Mouse (Mus musculus): ENCODE data around the gene Rab10. TPM values are rescaled to one million over a fixed set of nuclear protein-coding genes. Genes with fewer than 3 reads are reported as not detected.
A peak's percentile ranks its signal among the peaks of the same experiment; 100 is the strongest.

Rab10 gene
- polyA plus RNA-seq, 1 experiment = 18.2 TPM

GRCm38 (mm10) chr12:3235646-3236161 lies 74.1 kb downstream of the Rab10 start:
- Histone ChIP-seq H3K36me3 (ENCODE audit: control insufficient read depth, insufficient read depth, low read length) (peaks cover 13% of the 10 kb centered on the region), H3K27ac (ENCODE audit: insufficient read depth, low read length) (peak overlapping the region; percentile 60), H3K27me3 (ENCODE audit: control insufficient read depth, insufficient read depth, low read length) (no peaks in the 10 kb centered on the region), H3K4me3 (ENCODE audit: extremely low read depth, insufficient read depth, insufficient read length) (peak overlapping the region; percentile 61), H3K4me1 (ENCODE audit: control insufficient read depth, insufficient read depth, insufficient read length) (no peaks in the 10 kb centered on the region)
- peak; percentile 60; the same call in 1 of the 2 replicates for TF ChIP-seq CTCF (IDR thresholded peaks at IDR 0.05; ENCODE audit: extremely low read depth, insufficient read depth, insufficient read length, insufficient replicate concordance)
- TF ChIP-seq POLR2A (IDR thresholded peaks at IDR 0.05; ENCODE audit: low read depth, low read length) = no peak
- peak; percentile 92 for DNase-seq (ENCODE audit: low read depth in 1 of 2, low spot score in 2 of 2)
- 12% methylated on average over 39 of the region's 39 CpGs for WGBS

- TF ChIP-seq CTCF (IDR thresholded peaks at IDR 0.05; ENCODE audit: extremely low read depth, insufficient read depth, insufficient read length, insufficient replicate concordance) (no peak), POLR2A (IDR thresholded peaks at IDR 0.05; ENCODE audit: low read depth, low read length) (peak; percentile 76)
- peak; percentile 86 to 98 for DNase-seq (ENCODE audit: low read depth in 1 of 2, low spot score in 2 of 2)
- no peak overlapping the region for H3K27ac ChIP-seq (ENCODE audit: insufficient read depth, low read length)
- H3K4me1 ChIP-seq (ENCODE audit: control insufficient read depth, insufficient read depth, insufficient read length) = no peaks in the 10 kb centered on the region
- peak overlapping the region; percentile 61 for H3K4me3 ChIP-seq (ENCODE audit: extremely low read depth, insufficient read depth, insufficient read length)
- H3K36me3 ChIP-seq (ENCODE audit: control insufficient read depth, insufficient read depth, low read length) = peaks cover 13% of the 10 kb centered on the region
- H3K27me3 ChIP-seq (ENCODE audit: control insufficient read depth, insufficient read depth, low read length) = no peaks in the 10 kb centered on the region
- WGBS = 25% methylated on average over 35 of the region's 36 CpGs
These were observed 74.6 kb downstream of the Rab10 start for GRCm38 (mm10) chr12:3235124-3235631.

GRCm38 (mm10) chr12:3234061-3234460 lies 75.7 kb downstream of the Rab10 start:
- Histone ChIP-seq H3K27me3 (ENCODE audit: control insufficient read depth, insufficient read depth, low read length) (no peaks in the 10 kb centered on the region), H3K36me3 (ENCODE audit: control insufficient read depth, insufficient read depth, low read length) (peaks cover 13% of the 10 kb centered on the region), H3K4me1 (ENCODE audit: control insufficient read depth, insufficient read depth, insufficient read length) (no peaks in the 10 kb centered on the region), H3K4me3 (ENCODE audit: extremely low read depth, insufficient read depth, insufficient read length) (no peak overlapping the region), H3K27ac (ENCODE audit: insufficient read depth, low read length) (no peak overlapping the region)
- no peak for DNase-seq (ENCODE audit: low read depth in 1 of 2, low spot score in 2 of 2)
- TF ChIP-seq POLR2A (IDR thresholded peaks at IDR 0.05; ENCODE audit: low read depth, low read length) (no peak), CTCF (IDR thresholded peaks at IDR 0.05; ENCODE audit: extremely low read depth, insufficient read depth, insufficient read length, insufficient replicate concordance) (no peak)
- WGBS = 97% methylated on average over 1 of the region's 1 CpGs

- Histone ChIP-seq H3K36me3 (ENCODE audit: control insufficient read depth, insufficient read depth, low read length) (no peaks in the 10 kb centered on the region), H3K4me1 (ENCODE audit: control insufficient read depth, insufficient read depth, insufficient read length) (no peaks in the 10 kb centered on the region), H3K4me3 (ENCODE audit: extremely low read depth, insufficient read depth, insufficient read length) (no peak overlapping the region), H3K27me3 (ENCODE audit: control insufficient read depth, insufficient read depth, low read length) (no peaks in the 10 kb centered on the region), H3K27ac (ENCODE audit: insufficient read depth, low read length) (no peak overlapping the region)
- 78% methylated on average over 2 of the region's 2 CpGs for WGBS
- no peak for DNase-seq (ENCODE audit: low read depth in 1 of 2, low spot score in 2 of 2)
- TF ChIP-seq POLR2A (IDR thresholded peaks at IDR 0.05; ENCODE audit: low read depth, low read length) (no peak), CTCF (IDR thresholded peaks at IDR 0.05; ENCODE audit: extremely low read depth, insufficient read depth, insufficient read length, insufficient replicate concordance) (no peak)
These were observed 86.4 kb downstream of the Rab10 start for GRCm38 (mm10) chr12:3223352-3223751.

- Histone ChIP-seq H3K4me3 (ENCODE audit: extremely low read depth, insufficient read depth, insufficient read length) (no peak overlapping the region), H3K4me1 (ENCODE audit: control insufficient read depth, insufficient read depth, insufficient read length) (no peaks in the 10 kb centered on the region), H3K27me3 (ENCODE audit: control insufficient read depth, insufficient read depth, low read length) (no peaks in the 10 kb centered on the region), H3K36me3 (ENCODE audit: control insufficient read depth, insufficient read depth, low read length) (no peaks in the 10 kb centered on the region), H3K27ac (ENCODE audit: insufficient read depth, low read length) (no peak overlapping the region)
- no peak for DNase-seq (ENCODE audit: low read depth in 1 of 2, low spot score in 2 of 2)
- 36% methylated on average over 2 of the region's 2 CpGs for WGBS
- TF ChIP-seq POLR2A (IDR thresholded peaks at IDR 0.05; ENCODE audit: low read depth, low read length) (no peak), CTCF (IDR thresholded peaks at IDR 0.05; ENCODE audit: extremely low read depth, insufficient read depth, insufficient read length, insufficient replicate concordance) (no peak)
These were observed 99.6 kb downstream of the Rab10 start for GRCm38 (mm10) chr12:3210181-3210580.

GRCm38 (mm10) chr12:3209163-3209562 lies 100.6 kb downstream of the Rab10 start:
- no peak for DNase-seq (ENCODE audit: low read depth in 1 of 2, low spot score in 2 of 2)
- Histone ChIP-seq H3K27me3 (ENCODE audit: control insufficient read depth, insufficient read depth, low read length) (no peaks in the 10 kb centered on the region), H3K4me3 (ENCODE audit: extremely low read depth, insufficient read depth, insufficient read length) (no peak overlapping the region), H3K27ac (ENCODE audit: insufficient read depth, low read length) (no peak overlapping the region), H3K4me1 (ENCODE audit: control insufficient read depth, insufficient read depth, insufficient read length) (no peaks in the 10 kb centered on the region), H3K36me3 (ENCODE audit: control insufficient read depth, insufficient read depth, low read length) (no peaks in the 10 kb centered on the region)
- TF ChIP-seq POLR2A (IDR thresholded peaks at IDR 0.05; ENCODE audit: low read depth, low read length) (no peak), CTCF (IDR thresholded peaks at IDR 0.05; ENCODE audit: extremely low read depth, insufficient read depth, insufficient read length, insufficient replicate concordance) (no peak)
- 60% methylated on average over 1 of the region's 1 CpGs for WGBS

Other genes starting within 250 kb of the Rab10 start
- 3.4 and 3.5 TPM in 2 replicates for gene Kif3c, start 55.2 kb upstream of the Rab10 start, polyA plus RNA-seq (2012; rRNA removed)
- 7.1 and 7.7 TPM in 2 replicates for gene Asxl2, start 116.9 kb upstream of the Rab10 start, polyA plus RNA-seq (2012; rRNA removed)

Measured in spleen, adult 2 months (tissue).